Mouse (Mus musculus) hematopoietic stem cell, adult 5-6 weeks (primary cell): ENCODE results near the gene Pax5. TPM values are rescaled to one million over a fixed set of nuclear protein-coding genes. Genes with fewer than 3 reads are reported as not detected.

Experiments
- ATAC-seq, 2 experiments: fragments of 125-278 bp in 1 of 2; replicated peaks in 1 of 2; 2 replicates each; pipeline ENCODE4 v1.8.0; 2016 to 2017; ENCODE audit warnings: inconsistent platforms in 2 of 2, mild to moderate bottlenecking in 2 of 2, moderate number of reproducible peaks in 2 of 2, low read depth in 1 of 2, moderate TSS enrichment in 1 of 2; ENCODE audit not compliant: low FRiP score in 2 of 2, poor library complexity in 2 of 2, severe bottlenecking in 2 of 2, insufficient read depth in 1 of 2, low TSS enrichment in 1 of 2
- total RNA-seq: library from RNA; stranded (forward); fragments of 172-1452, 232-1000 nt; gene quantifications from 2 replicates; pipeline ENCODE4 v1.2.3, GENCODE M21; 2017

Pax5 gene
- total RNA-seq, 1 experiment from 2014 or later = not detected

- ATAC-seq = no peak
Measured at GRCm38 (mm10) chr4:44538488-44538887, 171.8 kb downstream of the Pax5 start.

GRCm38 (mm10) chr4:44536794-44537193 lies 173.5 kb downstream of the Pax5 start:
- ATAC-seq = no peak

GRCm38 (mm10) chr4:44535646-44536045 lies 174.6 kb downstream of the Pax5 start:
- no peak for ATAC-seq

GRCm38 (mm10) chr4:44533286-44533685 lies 177.0 kb downstream of the Pax5 start:
- ATAC-seq = no peak

- no peak for ATAC-seq
Measured at GRCm38 (mm10) chr4:44532731-44533130, 177.6 kb downstream of the Pax5 start.

- ATAC-seq = no peak
Measured at GRCm38 (mm10) chr4:44525336-44525735, 185.0 kb downstream of the Pax5 start.

- ATAC-seq = no peak
Measured at GRCm38 (mm10) chr4:44518923-44519322, 191.4 kb downstream of the Pax5 start.

GRCm38 (mm10) chr4:44513981-44514380 lies 196.3 kb downstream of the Pax5 start:
- ATAC-seq = no peak

- ATAC-seq = no peak
Measured at GRCm38 (mm10) chr4:44511682-44512081, 198.6 kb downstream of the Pax5 start.

GRCm38 (mm10) chr4:44508386-44509226 lies 201.7 kb downstream of the Pax5 start:
- no peak for ATAC-seq

- no peak for ATAC-seq
Measured at GRCm38 (mm10) chr4:44507861-44508260, 202.4 kb downstream of the Pax5 start.

GRCm38 (mm10) chr4:44504998-44505397 lies 205.3 kb downstream of the Pax5 start:
- no peak for ATAC-seq

- ATAC-seq = no peak
Measured at GRCm38 (mm10) chr4:44502196-44502867, 208.0 kb downstream of the Pax5 start.

- ATAC-seq = no peak
Measured at GRCm38 (mm10) chr4:44498156-44498555, 212.1 kb downstream of the Pax5 start.

- ATAC-seq = no peak
Measured at GRCm38 (mm10) chr4:44495836-44496235, 214.5 kb downstream of the Pax5 start.

- no peak for ATAC-seq
Measured at GRCm38 (mm10) chr4:44493756-44494155, 216.5 kb downstream of the Pax5 start.

- no peak for ATAC-seq
Measured at GRCm38 (mm10) chr4:44490872-44491271, 219.4 kb downstream of the Pax5 start.

GRCm38 (mm10) chr4:44488702-44489101 lies 221.6 kb downstream of the Pax5 start:
- no peak for ATAC-seq

GRCm38 (mm10) chr4:44488219-44488618 lies 222.1 kb downstream of the Pax5 start:
- ATAC-seq = no peak
